Mouse (Mus musculus) heart, adult 9 months (tissue): ENCODE results near the gene Lsm3.

Experiments
- DNase-seq, 2 experiments: peaks; one replicate each; pipeline ENCODE4 v3.0.0; 2022; ENCODE audit warnings: low spot score in 2 of 2

Gene Lsm3

GRCm38 (mm10) chr6:91552693-91553092 lies 37.0 kb downstream of the Lsm3 start:
- no peak for DNase-seq

DNA sequence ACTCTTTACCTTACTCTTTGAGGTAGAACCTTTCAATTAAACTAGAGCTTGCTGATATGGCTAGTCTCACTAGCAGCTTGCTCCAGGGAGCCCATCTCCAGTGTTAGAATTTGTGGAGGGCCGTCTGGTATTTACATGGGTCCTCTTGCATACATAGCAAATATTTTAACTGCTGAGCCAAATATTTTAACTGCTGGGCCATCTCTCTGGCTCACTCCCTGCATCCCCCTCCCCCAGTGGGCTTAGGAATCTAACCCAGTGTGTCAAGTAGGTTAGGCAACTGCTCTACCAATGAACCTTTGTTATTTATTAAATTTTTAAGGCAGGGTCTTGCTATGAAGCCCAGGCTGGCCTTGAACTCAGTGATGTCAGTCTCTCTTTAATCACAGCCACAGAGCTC lies 42.8 kb downstream of the Lsm3 start:
- no peak for DNase-seq

DNA sequence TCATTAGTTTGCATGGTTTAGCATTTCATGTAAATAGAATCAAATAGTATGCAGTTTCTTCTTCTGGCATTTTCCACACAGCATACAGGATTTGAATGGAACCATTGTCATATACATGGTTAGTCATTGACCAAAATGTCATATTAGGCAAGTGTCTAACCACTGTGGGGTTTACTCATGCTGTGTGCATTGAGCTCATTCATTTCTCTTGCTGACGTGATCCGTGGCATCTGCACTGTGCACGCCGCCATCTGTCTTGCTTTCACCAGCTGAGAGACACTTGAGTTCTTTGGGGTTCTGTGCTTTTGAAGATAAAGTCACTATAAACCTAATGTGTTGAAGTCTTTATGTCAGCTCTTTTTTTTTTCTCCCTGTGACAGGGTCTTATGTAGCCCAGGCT lies 43.6 kb downstream of the Lsm3 start:
- no peak for DNase-seq

GRCm38 (mm10) chr6:91560186-91560585 lies 44.5 kb downstream of the Lsm3 start:
- DNase-seq: no peak

DNA sequence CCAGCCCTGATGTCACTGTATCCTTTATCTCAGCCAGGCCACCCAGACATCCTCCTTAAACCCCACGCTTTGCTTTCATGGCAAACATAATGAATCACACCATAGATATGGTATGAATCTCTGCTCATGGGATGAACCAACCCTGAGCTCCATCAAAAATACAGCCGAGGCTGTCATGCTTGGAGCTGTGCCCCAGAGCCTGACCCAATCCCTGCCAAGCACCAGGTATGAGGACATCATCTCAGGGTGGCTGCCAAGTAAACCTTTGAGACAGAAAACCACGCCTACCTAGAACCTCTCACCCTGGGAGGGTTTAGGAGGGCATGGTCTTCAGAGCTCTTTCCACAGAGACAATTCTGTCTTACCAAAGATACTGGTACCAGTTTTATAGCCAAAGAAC lies 47.3 kb downstream of the Lsm3 start:
- DNase-seq: peak in 1 of 2 experiments; percentile 21

DNA sequence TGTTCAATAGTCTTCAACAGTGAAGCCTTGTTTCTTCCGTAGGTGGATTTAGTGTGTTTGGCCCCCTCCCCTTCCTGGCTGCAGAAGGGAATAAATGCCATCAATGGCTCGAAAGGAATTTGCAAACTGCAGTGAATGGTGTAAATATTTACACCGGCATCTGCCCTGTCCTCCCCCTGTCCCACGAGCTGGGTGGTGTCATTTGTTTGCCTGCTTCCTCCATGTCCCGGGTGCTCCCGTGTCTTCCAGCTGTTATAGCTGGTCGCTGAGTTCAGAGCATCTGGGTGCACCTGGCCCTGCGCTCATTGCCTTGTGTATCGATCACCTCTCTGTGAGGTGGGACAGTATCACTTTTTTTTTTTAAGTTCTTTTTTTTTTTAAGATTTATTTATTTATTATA lies 50.7 kb downstream of the Lsm3 start:
- no peak for DNase-seq
